Mouse (Mus musculus): ENCODE data around the gene Ttc33. TPM values are rescaled to one million over a fixed set of nuclear protein-coding genes. Genes with fewer than 3 reads are reported as not detected.
"Not testable (repeated sequence)": the region's sequence is repeated elsewhere in the genome, so short reads cannot be mapped to it uniquely, and the experiment has no call there.

Gene Ttc33
- polyA plus RNA-seq, 1 experiment from 2014 or later: 32.4 TPM

DNA sequence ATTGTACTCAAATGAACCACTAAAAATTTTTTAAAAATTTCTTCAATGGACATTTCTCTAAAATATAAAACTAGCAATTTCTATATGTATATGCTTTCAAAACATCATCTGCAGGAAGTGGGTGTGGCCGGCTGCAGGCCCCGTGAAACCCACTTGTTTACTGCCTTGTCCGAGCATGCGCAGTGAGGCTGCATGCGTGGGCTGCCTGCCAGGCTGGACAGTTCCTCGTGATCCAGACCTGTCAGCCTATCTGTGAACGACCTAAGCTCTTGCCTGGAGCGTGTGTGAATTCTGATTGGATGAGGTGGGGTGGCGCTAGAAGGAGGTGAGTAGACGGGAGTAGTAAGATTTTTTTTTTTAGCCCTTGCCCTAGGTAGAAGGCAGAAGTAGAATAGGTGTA lies 45.4 kb downstream of the Ttc33 start:
- WGBS: 74% methylated on average over 10 of the region's 10 CpGs
- not testable (repeated sequence) for H3K4me2 ChIP-seq; H3K27me3 ChIP-seq (replicated peaks); H3K4me1 ChIP-seq (replicated peaks); H3K9ac ChIP-seq; ATAC-seq (ENCODE audit: insufficient number of reproducible peaks, low FRiP score); H3K9me3 ChIP-seq (replicated peaks); H3K4me3 ChIP-seq; H3K27ac ChIP-seq (ENCODE audit: poor library complexity, severe bottlenecking); H3K36me3 ChIP-seq

DNA sequence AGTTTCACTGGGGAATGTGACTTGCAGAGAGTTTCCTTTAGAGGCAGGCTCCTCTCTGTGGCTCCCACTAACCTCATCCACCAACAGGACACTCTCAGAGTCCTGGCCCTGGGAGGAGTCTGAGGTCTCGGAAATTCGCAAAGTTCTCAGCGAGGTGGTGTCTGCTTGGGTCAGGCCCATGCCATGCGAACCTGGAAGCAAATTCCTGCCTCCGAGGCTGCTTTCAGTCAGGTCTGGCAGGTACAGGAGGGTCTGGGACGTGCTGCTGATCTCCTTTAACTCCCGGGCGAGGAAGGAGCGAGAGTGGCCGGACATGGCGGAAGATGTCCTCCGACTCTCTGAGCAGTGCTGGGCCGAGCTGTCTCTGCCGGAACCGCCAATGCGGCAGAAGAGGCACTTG lies 49.3 kb downstream of the Ttc33 start:
- no peak overlapping the region for H3K27ac ChIP-seq (ENCODE audit: poor library complexity, severe bottlenecking)
- no peak overlapping the region for H3K9ac ChIP-seq
- H3K9me3 ChIP-seq (replicated peaks): no peaks in the 10 kb centered on the region
- no peak overlapping the region for H3K4me2 ChIP-seq
- ATAC-seq (ENCODE audit: insufficient number of reproducible peaks, low FRiP score): no peak; the same call in 1 of the 2 replicates
- no peaks in the 10 kb centered on the region for H3K27me3 ChIP-seq (replicated peaks)
- H3K4me3 ChIP-seq: no peak overlapping the region
- WGBS: 80% methylated on average over 16 of the region's 16 CpGs
- no peaks in the 10 kb centered on the region for H3K36me3 ChIP-seq
- peaks cover 17% of the 10 kb centered on the region; the same call in 1 of the 2 replicates for H3K4me1 ChIP-seq (replicated peaks)

GRCm38 (mm10) chr15:5235527-5235926 lies 50.2 kb downstream of the Ttc33 start:
- ATAC-seq (ENCODE audit: insufficient number of reproducible peaks, low FRiP score): peak; percentile 71
- Histone ChIP-seq H3K9ac (no peak overlapping the region), H3K27ac (ENCODE audit: poor library complexity, severe bottlenecking) (no peak overlapping the region), H3K36me3 (no peaks in the 10 kb centered on the region), H3K9me3 (replicated peaks) (no peaks in the 10 kb centered on the region), H3K4me2 (peak overlapping the region; percentile 24), H3K27me3 (replicated peaks) (no peaks in the 10 kb centered on the region), H3K4me1 (replicated peaks) (peaks cover 17% of the 10 kb centered on the region; the same call in 1 of the 2 replicates), H3K4me3 (no peak overlapping the region)
- WGBS: 29% methylated on average over 8 of the region's 8 CpGs

DNA sequence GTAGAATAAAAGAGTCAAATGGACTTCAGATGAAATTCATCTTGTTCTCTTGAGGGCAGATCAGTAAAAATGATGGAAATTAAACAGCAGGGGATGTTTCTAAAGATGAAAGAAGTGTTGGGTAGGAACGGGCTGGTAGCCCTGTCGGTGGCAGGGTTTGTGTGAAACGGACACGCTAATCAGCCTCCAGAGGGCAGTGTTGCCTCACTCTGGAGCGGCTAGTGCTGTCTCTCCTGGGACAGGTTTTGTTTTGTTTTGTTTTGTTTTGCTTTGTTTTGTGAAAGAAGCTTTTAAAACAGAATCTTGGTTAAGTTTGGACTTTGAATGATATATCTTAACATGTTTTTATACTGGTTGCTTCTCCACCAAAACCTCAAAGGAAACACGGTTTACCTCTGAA lies 51.2 kb downstream of the Ttc33 start:
- 16% methylated on average over 6 of the region's 6 CpGs for WGBS
- peak; percentile 79; the same call in 1 of the 2 replicates for ATAC-seq (ENCODE audit: insufficient number of reproducible peaks, low FRiP score)
- Histone ChIP-seq H3K9me3 (replicated peaks) (no peaks in the 10 kb centered on the region), H3K36me3 (no peaks in the 10 kb centered on the region), H3K4me3 (no peak overlapping the region), H3K27me3 (replicated peaks) (no peaks in the 10 kb centered on the region), H3K4me2 (no peak overlapping the region), H3K9ac (no peak overlapping the region), H3K27ac (ENCODE audit: poor library complexity, severe bottlenecking) (no peak overlapping the region), H3K4me1 (replicated peaks) (peaks cover 17% of the 10 kb centered on the region; the same call in 1 of the 2 replicates)

DNA sequence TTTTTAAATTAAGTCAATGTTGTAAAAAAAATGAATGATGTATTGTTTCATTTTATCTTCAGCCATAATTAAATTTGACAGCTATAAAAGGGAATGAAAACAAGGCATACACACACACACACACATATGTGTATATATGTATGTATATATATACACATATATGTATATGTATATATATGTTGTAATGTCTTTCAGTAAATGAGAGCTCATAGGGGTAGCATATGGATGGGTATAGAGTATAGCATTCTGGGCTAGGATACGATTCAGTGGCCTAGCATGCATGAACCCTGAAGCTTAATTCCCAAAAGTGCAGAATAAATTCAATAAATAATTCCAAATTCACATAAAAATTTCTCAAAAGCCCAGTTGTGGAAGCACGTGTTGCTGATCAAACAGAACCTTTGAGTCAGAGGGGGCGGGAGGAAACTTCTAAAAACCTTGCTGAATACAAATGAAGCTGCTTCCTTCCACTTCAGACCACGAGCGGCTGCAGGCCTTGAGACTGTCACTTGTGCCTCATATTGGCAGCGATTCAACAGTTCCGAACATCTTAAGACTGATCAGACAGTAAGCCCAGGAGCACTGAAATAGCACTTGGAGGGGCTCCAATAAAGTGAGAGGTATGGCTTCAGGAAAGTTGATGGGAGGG lies 51.8 kb downstream of the Ttc33 start:
- H3K9me3 ChIP-seq (replicated peaks): no peaks in the 10 kb centered on the region
- no peak overlapping the region for H3K4me2 ChIP-seq
- no peak overlapping the region for H3K9ac ChIP-seq
- H3K27ac ChIP-seq (ENCODE audit: poor library complexity, severe bottlenecking): no peak overlapping the region
- H3K27me3 ChIP-seq (replicated peaks): peaks cover 2% of the 10 kb centered on the region; the same call in 1 of the 2 replicates
- no peaks in the 10 kb centered on the region for H3K36me3 ChIP-seq
- no peak for ATAC-seq (ENCODE audit: insufficient number of reproducible peaks, low FRiP score)
- no peak overlapping the region for H3K4me3 ChIP-seq
- H3K4me1 ChIP-seq (replicated peaks): peaks cover 20% of the 10 kb centered on the region; the same call in 1 of the 2 replicates
- 56% methylated on average over 7 of the region's 7 CpGs for WGBS

DNA sequence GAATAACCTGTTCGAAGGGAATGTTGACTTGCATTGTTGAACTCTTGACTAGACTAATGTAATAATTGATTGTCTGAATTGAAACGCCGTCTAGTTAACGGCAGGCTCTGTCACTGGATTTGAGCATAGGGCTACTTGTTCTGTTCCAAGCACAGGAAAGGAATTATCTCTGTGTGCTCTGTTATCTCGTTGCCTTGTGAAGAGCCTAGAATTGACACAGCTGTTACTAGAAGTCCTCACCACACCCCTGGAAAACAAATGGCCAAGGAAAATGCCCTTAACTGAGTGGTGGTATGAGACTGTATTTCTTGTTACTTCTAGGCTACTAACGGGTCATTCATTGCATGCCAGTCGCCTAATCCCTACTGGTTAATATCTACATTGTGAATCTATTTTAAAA lies 52.7 kb downstream of the Ttc33 start:
- Histone ChIP-seq H3K27ac (ENCODE audit: poor library complexity, severe bottlenecking) (no peak overlapping the region), H3K4me2 (no peak overlapping the region), H3K4me3 (no peak overlapping the region), H3K27me3 (replicated peaks) (peaks cover 12% of the 10 kb centered on the region), H3K9me3 (replicated peaks) (no peaks in the 10 kb centered on the region), H3K36me3 (no peaks in the 10 kb centered on the region), H3K9ac (no peak overlapping the region), H3K4me1 (replicated peaks) (peaks cover 28% of the 10 kb centered on the region)
- 49% methylated on average over 7 of the region's 7 CpGs for WGBS
- ATAC-seq (ENCODE audit: insufficient number of reproducible peaks, low FRiP score): no peak

DNA sequence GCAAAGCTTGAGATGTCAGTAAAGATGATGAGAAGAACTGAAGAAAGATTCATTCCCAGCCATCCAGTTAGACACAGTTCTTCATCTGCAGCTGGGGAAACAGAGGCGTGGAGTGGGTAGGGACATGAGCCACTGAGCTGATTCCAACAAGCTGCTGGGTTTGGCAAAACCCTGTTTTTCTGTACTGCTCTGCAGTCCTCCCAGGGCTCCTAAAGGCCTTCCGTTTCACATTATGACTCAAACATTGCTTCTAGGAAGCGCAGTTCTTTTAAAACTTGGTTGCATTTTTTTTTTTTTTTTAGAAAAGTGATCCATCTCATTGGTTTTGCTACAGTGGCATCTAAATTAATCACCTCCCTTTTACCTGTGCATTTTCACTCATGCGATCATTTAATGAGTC lies 53.2 kb downstream of the Ttc33 start:
- ATAC-seq (ENCODE audit: insufficient number of reproducible peaks, low FRiP score): no peak
- 87% methylated on average over 4 of the region's 4 CpGs for WGBS
- Histone ChIP-seq H3K27me3 (replicated peaks) (peaks cover 16% of the 10 kb centered on the region), H3K27ac (ENCODE audit: poor library complexity, severe bottlenecking) (no peak overlapping the region), H3K9me3 (replicated peaks) (no peaks in the 10 kb centered on the region), H3K4me3 (no peak overlapping the region), H3K9ac (no peak overlapping the region), H3K4me2 (no peak overlapping the region), H3K36me3 (no peaks in the 10 kb centered on the region), H3K4me1 (replicated peaks) (peaks cover 33% of the 10 kb centered on the region)

- Histone ChIP-seq H3K4me2 (no peak overlapping the region), H3K27ac (ENCODE audit: poor library complexity, severe bottlenecking) (no peak overlapping the region), H3K4me3 (no peak overlapping the region), H3K9ac (no peak overlapping the region), H3K27me3 (replicated peaks) (peaks cover 19% of the 10 kb centered on the region), H3K36me3 (no peaks in the 10 kb centered on the region), H3K4me1 (replicated peaks) (peaks cover 39% of the 10 kb centered on the region), H3K9me3 (replicated peaks) (no peaks in the 10 kb centered on the region)
- no peak for ATAC-seq (ENCODE audit: insufficient number of reproducible peaks, low FRiP score)
- WGBS: 63% methylated on average over 4 of the region's 4 CpGs
Observed at GRCm38 (mm10) chr15:5239361-5239760, 54.0 kb downstream of the Ttc33 start.

DNA sequence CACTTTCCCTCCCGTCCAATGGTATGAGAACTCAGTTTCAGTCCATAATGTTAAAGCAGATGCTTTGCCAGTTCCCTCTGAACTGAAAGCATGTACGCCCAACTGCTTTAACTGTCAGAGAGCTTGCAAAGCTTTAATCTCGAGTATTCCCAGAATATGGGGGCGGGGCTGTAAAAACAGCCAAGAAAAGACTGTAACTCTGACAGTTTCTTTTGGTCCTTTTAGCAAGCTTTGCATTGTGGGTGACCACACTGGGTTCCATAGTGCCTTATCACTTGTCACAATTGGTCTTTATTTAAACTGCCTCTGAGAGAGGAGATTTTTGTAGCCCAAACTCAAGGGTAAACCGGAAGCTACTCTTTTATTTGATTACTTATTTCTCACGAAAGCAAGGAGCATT lies 54.6 kb downstream of the Ttc33 start:
- no peak overlapping the region for H3K27ac ChIP-seq (ENCODE audit: poor library complexity, severe bottlenecking)
- no peaks in the 10 kb centered on the region for H3K36me3 ChIP-seq
- peaks cover 43% of the 10 kb centered on the region for H3K4me1 ChIP-seq (replicated peaks)
- no peak overlapping the region for H3K9ac ChIP-seq
- whole genome bisulfite sequencing: 46% methylated on average over 6 of the region's 6 CpGs
- H3K4me3 ChIP-seq: no peak overlapping the region
- H3K27me3 ChIP-seq (replicated peaks): peaks cover 25% of the 10 kb centered on the region
- no peaks in the 10 kb centered on the region for H3K9me3 ChIP-seq (replicated peaks)
- no peak for ATAC-seq (ENCODE audit: insufficient number of reproducible peaks, low FRiP score)
- H3K4me2 ChIP-seq: no peak overlapping the region

DNA sequence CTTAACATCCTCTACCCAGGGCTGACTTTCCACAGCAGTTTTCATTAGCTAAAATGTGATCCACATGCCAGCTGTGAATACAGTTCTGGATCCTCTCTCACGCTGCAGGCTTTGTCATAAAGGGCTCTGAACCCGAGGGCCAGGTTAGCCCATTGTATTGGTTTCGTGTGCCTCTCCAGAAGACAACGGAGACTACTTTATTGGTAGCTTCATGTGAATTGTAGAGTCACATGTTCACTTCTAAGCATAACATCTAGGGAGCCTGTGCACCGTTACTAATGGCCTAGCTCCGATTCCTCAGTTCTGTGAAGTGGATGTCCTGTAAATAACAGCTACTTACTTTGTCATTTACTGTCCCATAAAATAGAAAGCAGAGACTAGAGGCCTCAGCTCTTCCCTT lies 55.0 kb downstream of the Ttc33 start:
- whole genome bisulfite sequencing: 74% methylated on average over 6 of the region's 6 CpGs

GRCm38 (mm10) chr15:5241304-5242201 lies 56.2 kb downstream of the Ttc33 start:
- Histone ChIP-seq H3K4me2 (peak overlapping the region; percentile 99), H3K9ac (peak overlapping the region; percentile 61), H3K4me1 (replicated peaks) (peaks cover 38% of the 10 kb centered on the region), H3K9me3 (replicated peaks) (no peaks in the 10 kb centered on the region), H3K36me3 (no peaks in the 10 kb centered on the region), H3K4me3 (peak overlapping the region; percentile 65), H3K27ac (ENCODE audit: poor library complexity, severe bottlenecking) (no peak overlapping the region), H3K27me3 (replicated peaks) (peaks cover 30% of the 10 kb centered on the region)
- no peak for ATAC-seq (ENCODE audit: insufficient number of reproducible peaks, low FRiP score)
- 24% methylated on average over 12 of the region's 12 CpGs for WGBS

More for the DNA sequence above, 55.0 kb downstream of the Ttc33 start:
- no peak overlapping the region for H3K4me3 ChIP-seq
- H3K27me3 ChIP-seq (replicated peaks): peaks cover 25% of the 10 kb centered on the region
- no peak overlapping the region for H3K27ac ChIP-seq (ENCODE audit: poor library complexity, severe bottlenecking)
- no peaks in the 10 kb centered on the region for H3K9me3 ChIP-seq (replicated peaks)
- H3K36me3 ChIP-seq: no peaks in the 10 kb centered on the region
- peaks cover 42% of the 10 kb centered on the region for H3K4me1 ChIP-seq (replicated peaks)
- H3K9ac ChIP-seq: no peak overlapping the region
- ATAC-seq (ENCODE audit: insufficient number of reproducible peaks, low FRiP score): no peak
- H3K4me2 ChIP-seq: no peak overlapping the region

Data from heart, embryonic 12.5 days (tissue).